Mouse (Mus musculus) MEL (cell line): ENCODE results near the gene Impdh2. TPM values are rescaled to one million over a fixed set of nuclear protein-coding genes. Genes with fewer than 3 reads are reported as not detected.

Experiments
- DNase-seq: peaks from one replicate; pipeline ENCODE4 v3.0.0; 2011; ENCODE audit warnings: low read depth, low spot score
- H3K27ac ChIP-seq: 2 replicates; pipeline ENCODE4 v1.5.1; 2012; ENCODE audit warnings: low read depth, mild to moderate bottlenecking, control low read depth, low read length, moderate library complexity; ENCODE audit not compliant: control insufficient read depth
- H3K27me3 ChIP-seq, 2 experiments: fragments of 150-350 bp in 1 of 2; sonication (generic) in 1 of 2; 2 replicates each; pipeline ENCODE4 v1.6.1; 2012; ENCODE audit warnings: low read length in 2 of 2, mild to moderate bottlenecking in 2 of 2, improper control_type of control experiment in 1 of 2, moderate library complexity in 1 of 2; ENCODE audit not compliant: insufficient read depth in 2 of 2, control insufficient read depth in 1 of 2
- H3K36me3 ChIP-seq, 2 experiments: 2 replicates each; pipeline ENCODE4 v1.6.1; 2012 to 2014; ENCODE audit warnings: low read length in 2 of 2, improper control_type of control experiment in 1 of 2, inconsistent platforms in 1 of 2, mild to moderate bottlenecking in 1 of 2; ENCODE audit not compliant: insufficient read depth in 2 of 2, control insufficient read depth in 1 of 2
- H3K4me1 ChIP-seq, 2 experiments: fragments of 150-350 bp in 1 of 2; sonication (generic) in 1 of 2; 2 replicates each; pipeline ENCODE4 v1.6.1; 2012; ENCODE audit warnings: low read length in 2 of 2, improper control_type of control experiment in 1 of 2, mild to moderate bottlenecking in 1 of 2; ENCODE audit not compliant: insufficient read depth in 2 of 2, control insufficient read depth in 1 of 2
- H3K4me3 ChIP-seq, 2 experiments: fragments of 150-350 bp in 1 of 2; sonication (generic) in 1 of 2; 2 replicates each; pipeline ENCODE4 v1.5.1; 2012; ENCODE audit warnings: low read depth in 2 of 2, low read length in 2 of 2, mild to moderate bottlenecking in 2 of 2, moderate library complexity in 2 of 2, control low read depth in 1 of 2, improper control_type of control experiment in 1 of 2; ENCODE audit not compliant: control insufficient read depth in 1 of 2, insufficient read depth in 1 of 2
- H3K79me2 ChIP-seq: 2 replicates; pipeline ENCODE4 v1.6.1; 2012; ENCODE audit warnings: mild to moderate bottlenecking, low read length, moderate library complexity; ENCODE audit not compliant: control insufficient read depth, poor library complexity, insufficient read depth
- H3K9ac ChIP-seq: 2 replicates; pipeline ENCODE4 v1.6.1; 2012; ENCODE audit warnings: low read depth, mild to moderate bottlenecking, control low read depth, low read length, moderate library complexity; ENCODE audit not compliant: control insufficient read depth, poor library complexity, severe bottlenecking
- H3K9me3 ChIP-seq: fragments of 150-350 bp; sonication (generic); replicated peaks from 2 replicates; pipeline ENCODE4 v1.6.1; 2012; ENCODE audit warnings: mild to moderate bottlenecking, low read length, improper control_type of control experiment, moderate library complexity; ENCODE audit not compliant: insufficient read depth
- BHLHE40 ChIP-seq: IDR thresholded peaks from 2 replicates; pipeline ENCODE4 v1.6.1; 2012; ENCODE audit warnings: low read depth, mild to moderate bottlenecking, inconsistent platforms, low read length, improper control_type of control experiment, borderline replicate concordance
- CHD2 ChIP-seq: IDR thresholded peaks from 2 replicates; pipeline ENCODE4 v1.6.1; 2011; ENCODE audit warnings: low read length, improper control_type of control experiment
- E2F4 ChIP-seq: IDR thresholded peaks from 2 replicates; pipeline ENCODE4 v1.6.1; 2011; ENCODE audit warnings: low read depth, low read length, improper control_type of control experiment, borderline replicate concordance
- ELF1 ChIP-seq: IDR thresholded peaks from 2 replicates; pipeline ENCODE4 v1.6.1; 2014; ENCODE audit warnings: low read depth, mild to moderate bottlenecking, inconsistent platforms, low read length, improper control_type of control experiment, moderate library complexity
- GATA1 ChIP-seq: IDR thresholded peaks from 2 replicates; pipeline ENCODE4 v1.6.1; 2011; ENCODE audit warnings: low read depth, low read length, improper control_type of control experiment
- MAX ChIP-seq: IDR thresholded peaks from 2 replicates; pipeline ENCODE4 v1.6.1; 2011; ENCODE audit warnings: low read length, improper control_type of control experiment
- MYB ChIP-seq: IDR thresholded peaks from 2 replicates; pipeline ENCODE4 v1.6.1; 2011; ENCODE audit warnings: mild to moderate bottlenecking, low read depth, low read length, improper control_type of control experiment
- NRF1 ChIP-seq: IDR thresholded peaks from 2 replicates; pipeline ENCODE4 v1.6.1; 2014; ENCODE audit warnings: low read depth, mild to moderate bottlenecking, inconsistent platforms, low read length, improper control_type of control experiment, moderate library complexity; ENCODE audit not compliant: poor library complexity, insufficient read depth, severe bottlenecking
- POLR2AphosphoS5 ChIP-seq: IDR thresholded peaks from 2 replicates; pipeline ENCODE4 v1.6.1; 2012; ENCODE audit warnings: low read depth, borderline replicate concordance, mild to moderate bottlenecking, inconsistent platforms, low read length, moderate library complexity, mixed read lengths
- RAD21 ChIP-seq: IDR thresholded peaks from 2 replicates; pipeline ENCODE4 v1.6.1; 2011; ENCODE audit warnings: mild to moderate bottlenecking, low read depth, low read length, improper control_type of control experiment
- USF2 ChIP-seq, 2 experiments: IDR thresholded peaks; 2 replicates each; pipeline ENCODE4 v1.6.1; 2011 to 2012; ENCODE audit warnings: improper control_type of control experiment in 2 of 2, low read length in 2 of 2, borderline replicate concordance in 1 of 2, inconsistent platforms in 1 of 2, low read depth in 1 of 2, mild to moderate bottlenecking in 1 of 2; ENCODE audit not compliant: insufficient read depth in 1 of 2
- ZC3H11A ChIP-seq: IDR thresholded peaks from 2 replicates; pipeline ENCODE4 v1.6.1; 2012; ENCODE audit warnings: low read depth, mild to moderate bottlenecking, inconsistent platforms, low read length, improper control_type of control experiment
- ZKSCAN1 ChIP-seq: IDR thresholded peaks from 2 replicates; pipeline ENCODE4 v1.6.1; 2012; ENCODE audit warnings: low read depth, mild to moderate bottlenecking, inconsistent platforms, low read length, improper control_type of control experiment, moderate library complexity
- polyA plus RNA-seq, 2 experiments: library from polyadenylated mRNA; stranded (reverse) in 1 of 2; unstranded in 1 of 2; fragments of >175 nt in 1 of 2; fragments of >200 nt in 1 of 2; gene quantifications; 2 replicates each; pipeline versions ENCODE4 v1.2.1 to v1.2.4; 2012; ENCODE audit warnings: low replicate concordance in 2 of 2, low read depth in 1 of 2; ENCODE audit not compliant: insufficient read length in 2 of 2, insufficient read depth in 1 of 2, missing spikeins in 1 of 2
- total RNA-seq: library from RNA; depleted of rRNA; stranded (reverse); fragments of 300-350 nt; gene quantifications from 2 replicates; pipeline ENCODE4 v1.2.3, GENCODE M21; 2012

Gene Impdh2
- total and polyA plus RNA-seq, 3 experiments, result 519 to 550 TPM; not detected in 1

DNA sequence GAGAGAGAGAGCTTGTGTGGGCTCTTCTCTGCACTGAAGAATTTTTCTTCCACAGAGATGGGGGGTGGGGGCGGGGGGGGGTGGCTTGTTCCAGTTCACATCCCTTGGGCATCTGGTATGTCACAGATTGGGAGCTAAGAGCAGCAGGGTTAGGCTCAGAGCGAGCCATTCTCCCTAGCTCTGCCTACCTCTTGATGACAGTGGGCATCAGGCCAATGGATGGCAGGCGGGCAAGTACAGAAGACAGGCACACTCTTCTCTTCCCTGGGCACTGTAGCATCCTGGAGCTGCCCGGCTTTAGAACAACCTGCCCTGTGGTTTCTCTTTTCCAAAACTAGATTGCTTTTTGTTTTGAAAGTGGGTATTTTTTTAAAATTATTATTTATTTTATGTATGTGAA, 31.4 kb downstream of the Impdh2 start:
- TF ChIP-seq MYB (no peak), GATA1 (no peak), E2F4 (no peak), CHD2 (no peak), NRF1 (no peak), RAD21 (no peak), MAX (no peak), ELF1 (no peak), POLR2AphosphoS5 (no peak), USF2 (IDR thresholded peaks at IDR 0.05; ENCODE audit: borderline replicate concordance in 1 of 2, insufficient read depth in 1 of 2, low read depth in 1 of 2, low read length in 2 of 2) (no peak), ZC3H11A (no peak), BHLHE40 (no peak)
- Histone ChIP-seq H3K27me3 (no peaks in the 10 kb centered on the region), H3K9ac (no peak overlapping the region), H3K36me3 (no peaks in the 10 kb centered on the region; a peak in 1 of 4 replicates), H3K4me3 (no peak overlapping the region), H3K79me2 (no peaks in the 10 kb centered on the region), H3K4me1 (0 out of 4 replicates have a peak, but pooled peaks cover 0 to 2% of the 10 kb centered on the region in 2 experiments), H3K27ac (no peak overlapping the region), H3K9me3 (no peaks in the 10 kb centered on the region)
- DNase-seq, result no peak

DNA sequence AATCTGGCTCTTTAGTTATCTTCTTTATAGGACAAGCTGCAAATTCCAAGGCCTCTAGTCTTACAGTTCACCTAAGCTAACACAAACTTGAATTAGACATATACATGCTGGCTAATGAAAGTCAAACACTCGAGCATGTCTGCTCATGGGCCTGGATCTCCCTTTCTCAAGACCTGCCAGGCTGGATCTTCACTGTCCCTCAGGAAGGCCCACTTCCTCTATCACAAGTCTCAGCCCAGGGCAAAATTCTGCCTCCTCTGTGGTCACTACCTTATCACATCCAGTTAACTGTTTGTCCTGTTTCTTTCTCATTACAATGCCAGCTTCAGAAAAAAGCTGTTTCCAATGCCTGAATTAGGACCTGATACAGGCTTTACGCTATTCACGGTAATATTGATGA, 34.3 kb downstream of the Impdh2 start:
- Histone ChIP-seq H3K9me3 (no peaks in the 10 kb centered on the region), H3K27ac (no peak overlapping the region), H3K9ac (no peak overlapping the region), H3K4me3 (no peak overlapping the region), H3K36me3 (no peaks in the 10 kb centered on the region; a peak in 1 of 4 replicates), H3K79me2 (no peaks in the 10 kb centered on the region), H3K27me3 (no peaks in the 10 kb centered on the region), H3K4me1 (0 out of 4 replicates have a peak, but pooled peaks cover 0 to 2% of the 10 kb centered on the region in 2 experiments)
- no peak for TF ChIP-seq POLR2AphosphoS5
- no peak for TF ChIP-seq ELF1
- TF ChIP-seq E2F4, result no peak
- no peak for TF ChIP-seq ZKSCAN1
- DNase-seq, result no peak
